Mouse (Mus musculus) adrenal gland, adult (tissue): Measurements from ENCODE around the gene Mtln.

Source experiments
- DNase-seq, 2 experiments: peaks; one replicate each; pipeline ENCODE4 v3.0.0; 2022 to 2023; ENCODE audit warnings: low spot score in 1 of 2; ENCODE audit not compliant: inconsistent age in 2 of 2

The Mtln gene

DNA sequence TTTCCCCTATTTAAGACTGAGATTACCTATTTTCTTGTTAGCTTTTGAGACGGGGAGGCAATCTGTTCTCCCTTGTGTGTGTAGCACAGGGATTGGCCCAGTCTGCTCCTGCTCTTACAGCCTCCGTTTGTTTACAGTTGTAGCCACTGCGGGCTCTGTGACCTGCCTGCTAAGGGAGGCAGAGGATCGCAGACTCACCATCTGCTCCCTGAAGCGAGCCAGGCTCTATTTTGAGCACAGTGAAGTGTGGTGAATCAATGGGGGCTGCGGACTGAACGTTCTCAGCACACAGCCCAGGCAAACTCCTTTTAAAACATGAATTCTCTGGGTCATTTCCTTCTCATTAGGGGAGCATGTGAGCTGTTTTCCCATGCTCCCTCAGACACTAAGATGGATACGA, 35.1 kb downstream of the Mtln start:
- DNase-seq = no peak

DNA sequence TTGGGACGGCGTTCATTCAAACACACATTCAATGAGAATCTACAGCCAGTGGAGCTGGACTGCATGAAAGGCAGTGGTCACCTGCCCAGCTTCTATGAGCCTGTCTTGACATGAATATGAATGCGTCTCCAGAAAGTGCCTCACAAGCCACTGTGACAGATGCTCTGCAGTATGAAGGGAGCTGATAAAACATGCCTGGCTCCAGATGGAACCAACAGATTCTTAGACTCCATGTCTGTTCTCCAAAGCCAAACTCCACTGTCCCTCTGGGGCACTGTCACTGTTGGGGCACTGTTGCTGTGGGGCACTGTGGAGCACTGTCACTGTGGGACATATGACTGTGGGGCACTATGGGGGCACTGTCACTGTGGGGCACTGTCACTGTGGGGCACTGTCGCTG, 38.2 kb downstream of the Mtln start:
- no peak for DNase-seq

DNA sequence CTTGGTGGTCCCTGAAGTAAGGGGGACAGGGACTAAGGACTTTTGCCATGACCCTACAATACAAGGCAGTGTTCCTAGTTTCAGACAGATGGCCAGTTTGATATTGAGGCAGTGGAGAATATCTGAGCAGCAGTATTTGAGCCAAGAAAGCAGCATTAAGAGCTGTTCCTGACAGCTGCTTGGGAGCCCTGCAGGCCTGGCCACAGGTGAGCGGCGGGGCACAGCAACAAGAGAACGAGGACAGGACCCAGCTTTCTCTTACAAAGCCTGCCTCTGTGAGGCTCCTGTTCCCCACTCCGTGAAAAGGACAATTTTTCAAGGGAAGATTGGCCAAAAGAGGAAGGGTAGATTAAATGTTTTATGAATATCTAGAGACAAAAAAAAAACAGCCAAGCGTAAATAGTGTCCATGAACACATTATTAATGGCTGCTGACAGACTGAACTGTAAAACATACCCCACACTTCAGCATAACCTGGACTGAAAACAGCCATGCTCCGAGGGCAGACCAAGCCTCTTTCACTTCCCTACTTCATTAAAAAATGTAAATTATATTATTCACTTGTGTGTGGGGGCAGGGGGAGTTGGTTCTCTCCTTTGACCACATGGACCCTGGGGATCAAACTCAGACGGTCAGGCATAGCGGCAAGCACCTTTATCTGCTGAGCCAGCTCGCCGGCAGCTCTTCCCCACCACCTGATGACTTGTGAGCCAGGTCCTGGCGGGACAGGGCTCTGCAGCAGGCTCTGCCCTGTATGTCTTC, 40.3 kb downstream of the Mtln start:
- DNase-seq = no peak

DNA sequence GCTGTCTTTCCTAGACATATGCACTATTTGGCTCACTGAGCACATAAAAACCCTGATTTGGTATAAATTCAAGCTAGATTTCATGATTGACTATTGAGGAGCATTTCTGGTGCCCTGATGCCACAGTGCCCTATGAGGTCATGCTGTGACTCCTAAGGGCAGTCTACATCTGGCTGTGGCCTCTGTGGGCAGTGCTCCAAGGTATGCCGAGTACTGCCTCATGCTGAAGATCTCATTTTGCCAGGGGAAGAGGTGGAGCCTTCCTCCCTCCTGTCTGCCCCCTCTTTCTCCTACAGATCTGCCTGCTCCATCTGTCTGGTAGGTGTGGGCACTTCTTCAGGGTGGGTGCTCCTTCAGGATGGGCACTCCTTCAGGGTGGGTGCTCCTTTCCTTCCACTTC, 42.9 kb downstream of the Mtln start:
- DNase-seq = peak; percentile 43 to 56

DNA sequence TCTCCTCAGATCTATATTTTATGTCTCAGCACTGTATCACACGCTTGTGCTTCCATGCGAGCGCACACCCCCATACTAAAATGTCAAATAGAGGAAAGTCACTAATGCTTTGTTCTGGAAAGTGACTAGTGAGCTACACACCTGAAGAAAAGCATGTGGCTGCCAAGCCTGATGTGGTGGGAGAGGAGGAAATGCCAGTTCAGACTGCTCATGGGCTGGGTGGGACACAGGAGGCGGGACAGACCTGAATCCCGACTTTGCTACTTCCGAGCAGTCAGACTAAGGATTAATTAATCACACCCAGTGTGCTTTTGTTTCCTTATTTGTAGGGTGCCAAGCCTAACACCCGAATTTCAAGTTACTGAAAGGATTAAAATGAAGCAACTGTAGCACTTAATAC, 44.0 kb downstream of the Mtln start:
- DNase-seq = no peak

DNA sequence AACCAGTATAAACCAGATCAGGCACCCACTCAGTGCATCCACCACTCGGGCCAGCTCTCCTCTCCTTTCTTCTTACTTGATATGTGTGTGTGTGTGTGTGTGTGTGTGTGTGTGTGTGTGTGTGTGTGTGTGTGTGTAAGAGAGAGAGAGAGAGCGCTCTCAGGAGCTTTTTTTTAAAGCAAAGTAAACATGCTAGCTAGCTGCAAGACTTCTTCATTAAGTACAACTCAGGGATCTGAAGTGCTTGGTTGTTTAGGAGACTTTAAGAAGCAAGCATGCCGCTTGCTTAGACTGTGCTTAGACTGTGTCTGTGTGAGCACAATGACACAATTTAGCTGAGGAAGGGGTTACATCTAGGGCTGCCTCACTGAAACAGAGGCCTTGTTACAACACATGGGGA, 49.7 kb downstream of the Mtln start:
- no peak for DNase-seq
